Mouse (Mus musculus): ENCODE measurements around the gene Adcy1. TPM values are rescaled to one million over a fixed set of nuclear protein-coding genes. Genes with fewer than 3 reads are reported as not detected.

Adcy1 gene
- polyA plus RNA-seq, 1 experiment from 2014 or later: 2.0 TPM

GRCm38 (mm10) chr11:7113046-7113445 is 49.8 kb downstream of the Adcy1 start:
- no peak for ATAC-seq (ENCODE audit: insufficient read depth, low FRiP score, low TSS enrichment)
- no peaks in the 10 kb centered on the region for H3K4me1 ChIP-seq (ENCODE audit: control insufficient read depth, insufficient read depth, low read length)
- no peaks in the 10 kb centered on the region for H3K36me3 ChIP-seq (ENCODE audit: control insufficient read depth, insufficient read depth, low read length)
- DNase-seq (ENCODE audit: low spot score): no peak
- H3K4me3 ChIP-seq (ENCODE audit: low read depth, low read length): no peak overlapping the region
- WGBS: 78% methylated on average over 4 of the region's 4 CpGs
- no peak overlapping the region for H3K9ac ChIP-seq (ENCODE audit: low read length)
- H3K27ac ChIP-seq (ENCODE audit: low read depth, low read length): no peak overlapping the region
- no peaks in the 10 kb centered on the region for H3K27me3 ChIP-seq (ENCODE audit: control insufficient read depth, insufficient read depth, low read length)
- H3K4me2 ChIP-seq (ENCODE audit: low read depth): no peak overlapping the region
- no peaks in the 10 kb centered on the region for H3K9me3 ChIP-seq (ENCODE audit: control insufficient read depth, low read length)

- no peaks in the 10 kb centered on the region for H3K36me3 ChIP-seq (ENCODE audit: control insufficient read depth, insufficient read depth, low read length)
- H3K4me2 ChIP-seq (ENCODE audit: low read depth): no peak overlapping the region
- H3K4me3 ChIP-seq (ENCODE audit: low read depth, low read length): no peak overlapping the region
- ATAC-seq (ENCODE audit: insufficient read depth, low FRiP score, low TSS enrichment): no peak
- no peaks in the 10 kb centered on the region for H3K27me3 ChIP-seq (ENCODE audit: control insufficient read depth, insufficient read depth, low read length)
- DNase-seq (ENCODE audit: low spot score): no peak
- H3K4me1 ChIP-seq (ENCODE audit: control insufficient read depth, insufficient read depth, low read length): no peaks in the 10 kb centered on the region
- no peaks in the 10 kb centered on the region for H3K9me3 ChIP-seq (ENCODE audit: control insufficient read depth, low read length)
- H3K27ac ChIP-seq (ENCODE audit: low read depth, low read length): no peak overlapping the region
- no peak overlapping the region for H3K9ac ChIP-seq (ENCODE audit: low read length)
- WGBS: 68% methylated on average over 6 of the region's 6 CpGs
Measured at GRCm38 (mm10) chr11:7113687-7114086, 50.4 kb downstream of the Adcy1 start.

- WGBS: 79% methylated on average over 9 of the region's 9 CpGs
- no peaks in the 10 kb centered on the region for H3K36me3 ChIP-seq (ENCODE audit: control insufficient read depth, insufficient read depth, low read length)
- no peak overlapping the region for H3K9ac ChIP-seq (ENCODE audit: low read length)
- H3K4me3 ChIP-seq (ENCODE audit: low read depth, low read length): no peak overlapping the region
- H3K27ac ChIP-seq (ENCODE audit: low read depth, low read length): no peak overlapping the region
- no peak overlapping the region for H3K4me2 ChIP-seq (ENCODE audit: low read depth)
- no peak for ATAC-seq (ENCODE audit: insufficient read depth, low FRiP score, low TSS enrichment)
- no peaks in the 10 kb centered on the region for H3K9me3 ChIP-seq (ENCODE audit: control insufficient read depth, low read length)
- H3K27me3 ChIP-seq (ENCODE audit: control insufficient read depth, insufficient read depth, low read length): no peaks in the 10 kb centered on the region
- no peak for DNase-seq (ENCODE audit: low spot score)
- H3K4me1 ChIP-seq (ENCODE audit: control insufficient read depth, insufficient read depth, low read length): no peaks in the 10 kb centered on the region
Measured at GRCm38 (mm10) chr11:7114312-7114711, 51.0 kb downstream of the Adcy1 start.

GRCm38 (mm10) chr11:7116647-7117046 is 53.4 kb downstream of the Adcy1 start:
- WGBS: 91% methylated on average over 2 of the region's 2 CpGs
- no peak for DNase-seq (ENCODE audit: low spot score)

GRCm38 (mm10) chr11:7129319-7130051 is 66.2 kb downstream of the Adcy1 start:
- no peaks in the 10 kb centered on the region for H3K27me3 ChIP-seq (ENCODE audit: control insufficient read depth, insufficient read depth, low read length)
- DNase-seq (ENCODE audit: low spot score): no peak
- no peaks in the 10 kb centered on the region for H3K9me3 ChIP-seq (ENCODE audit: control insufficient read depth, low read length)
- H3K9ac ChIP-seq (ENCODE audit: low read length): no peak overlapping the region
- ATAC-seq (ENCODE audit: insufficient read depth, low FRiP score, low TSS enrichment): no peak
- H3K4me3 ChIP-seq (ENCODE audit: low read depth, low read length): no peak overlapping the region
- no peak overlapping the region for H3K4me2 ChIP-seq (ENCODE audit: low read depth)
- no peaks in the 10 kb centered on the region for H3K4me1 ChIP-seq (ENCODE audit: control insufficient read depth, insufficient read depth, low read length)
- H3K27ac ChIP-seq (ENCODE audit: low read depth, low read length): no peak overlapping the region
- H3K36me3 ChIP-seq (ENCODE audit: control insufficient read depth, insufficient read depth, low read length): no peaks in the 10 kb centered on the region
- 69% methylated on average over 8 of the region's 8 CpGs for WGBS

More at GRCm38 (mm10) chr11:7116647-7117046, 53.4 kb downstream of the Adcy1 start:
- no peaks in the 10 kb centered on the region for H3K36me3 ChIP-seq (ENCODE audit: control insufficient read depth, insufficient read depth, low read length)
- no peaks in the 10 kb centered on the region for H3K4me1 ChIP-seq (ENCODE audit: control insufficient read depth, insufficient read depth, low read length)
- no peak overlapping the region for H3K4me2 ChIP-seq (ENCODE audit: low read depth)
- H3K9me3 ChIP-seq (ENCODE audit: control insufficient read depth, low read length): no peaks in the 10 kb centered on the region
- H3K4me3 ChIP-seq (ENCODE audit: low read depth, low read length): no peak overlapping the region
- no peaks in the 10 kb centered on the region for H3K27me3 ChIP-seq (ENCODE audit: control insufficient read depth, insufficient read depth, low read length)
- no peak for ATAC-seq (ENCODE audit: insufficient read depth, low FRiP score, low TSS enrichment)
- H3K9ac ChIP-seq (ENCODE audit: low read length): no peak overlapping the region
- H3K27ac ChIP-seq (ENCODE audit: low read depth, low read length): no peak overlapping the region

- ATAC-seq (ENCODE audit: insufficient read depth, low FRiP score, low TSS enrichment): no peak
- no peaks in the 10 kb centered on the region for H3K36me3 ChIP-seq (ENCODE audit: control insufficient read depth, insufficient read depth, low read length)
- no peak overlapping the region for H3K27ac ChIP-seq (ENCODE audit: low read depth, low read length)
- H3K9me3 ChIP-seq (ENCODE audit: control insufficient read depth, low read length): no peaks in the 10 kb centered on the region
- no peaks in the 10 kb centered on the region for H3K27me3 ChIP-seq (ENCODE audit: control insufficient read depth, insufficient read depth, low read length)
- no peak overlapping the region for H3K4me3 ChIP-seq (ENCODE audit: low read depth, low read length)
- WGBS: 89% methylated on average over 7 of the region's 7 CpGs
- H3K4me2 ChIP-seq (ENCODE audit: low read depth): no peak overlapping the region
- H3K4me1 ChIP-seq (ENCODE audit: control insufficient read depth, insufficient read depth, low read length): no peaks in the 10 kb centered on the region
- DNase-seq (ENCODE audit: low spot score): no peak
- no peak overlapping the region for H3K9ac ChIP-seq (ENCODE audit: low read length)
Measured at GRCm38 (mm10) chr11:7132736-7133387, 69.6 kb downstream of the Adcy1 start.

GRCm38 (mm10) chr11:7133736-7134135 is 70.4 kb downstream of the Adcy1 start:
- no peak for DNase-seq (ENCODE audit: low spot score)
- Histone ChIP-seq H3K9ac (ENCODE audit: low read length) (no peak overlapping the region), H3K36me3 (ENCODE audit: control insufficient read depth, insufficient read depth, low read length) (no peaks in the 10 kb centered on the region), H3K4me1 (ENCODE audit: control insufficient read depth, insufficient read depth, low read length) (no peaks in the 10 kb centered on the region), H3K4me2 (ENCODE audit: low read depth) (no peak overlapping the region), H3K9me3 (ENCODE audit: control insufficient read depth, low read length) (no peaks in the 10 kb centered on the region), H3K27ac (ENCODE audit: low read depth, low read length) (no peak overlapping the region), H3K4me3 (ENCODE audit: low read depth, low read length) (no peak overlapping the region), H3K27me3 (ENCODE audit: control insufficient read depth, insufficient read depth, low read length) (no peaks in the 10 kb centered on the region)
- WGBS: 92% methylated on average over 5 of the region's 5 CpGs
- no peak for ATAC-seq (ENCODE audit: insufficient read depth, low FRiP score, low TSS enrichment)

GRCm38 (mm10) chr11:7134319-7134718 is 71.0 kb downstream of the Adcy1 start:
- H3K4me1 ChIP-seq (ENCODE audit: control insufficient read depth, insufficient read depth, low read length): no peaks in the 10 kb centered on the region
- H3K4me3 ChIP-seq (ENCODE audit: low read depth, low read length): no peak overlapping the region
- H3K36me3 ChIP-seq (ENCODE audit: control insufficient read depth, insufficient read depth, low read length): no peaks in the 10 kb centered on the region
- no peak for ATAC-seq (ENCODE audit: insufficient read depth, low FRiP score, low TSS enrichment)
- H3K27me3 ChIP-seq (ENCODE audit: control insufficient read depth, insufficient read depth, low read length): no peaks in the 10 kb centered on the region
- 87% methylated on average over 5 of the region's 5 CpGs for WGBS
- no peak for DNase-seq (ENCODE audit: low spot score)
- no peak overlapping the region for H3K9ac ChIP-seq (ENCODE audit: low read length)
- H3K27ac ChIP-seq (ENCODE audit: low read depth, low read length): no peak overlapping the region
- no peaks in the 10 kb centered on the region for H3K9me3 ChIP-seq (ENCODE audit: control insufficient read depth, low read length)
- no peak overlapping the region for H3K4me2 ChIP-seq (ENCODE audit: low read depth)

- 70% methylated on average over 6 of the region's 6 CpGs for WGBS
- no peak overlapping the region for H3K9ac ChIP-seq (ENCODE audit: low read length)
- no peak for ATAC-seq (ENCODE audit: insufficient read depth, low FRiP score, low TSS enrichment)
Measured at GRCm38 (mm10) chr11:7135301-7135700, 72.0 kb downstream of the Adcy1 start.

More at GRCm38 (mm10) chr11:7135301-7135700, 72.0 kb downstream of the Adcy1 start:
- Histone ChIP-seq H3K36me3 (ENCODE audit: control insufficient read depth, insufficient read depth, low read length) (no peaks in the 10 kb centered on the region), H3K9me3 (ENCODE audit: control insufficient read depth, low read length) (no peaks in the 10 kb centered on the region), H3K4me1 (ENCODE audit: control insufficient read depth, insufficient read depth, low read length) (no peaks in the 10 kb centered on the region), H3K4me3 (ENCODE audit: low read depth, low read length) (no peak overlapping the region), H3K27ac (ENCODE audit: low read depth, low read length) (no peak overlapping the region), H3K4me2 (ENCODE audit: low read depth) (no peak overlapping the region), H3K27me3 (ENCODE audit: control insufficient read depth, insufficient read depth, low read length) (no peaks in the 10 kb centered on the region)
- DNase-seq (ENCODE audit: low spot score): no peak

Data from neural tube, embryonic 11.5 days (tissue).